Mouse (Mus musculus) lung, embryonic 14.5 days (tissue): ENCODE data around the gene Dcaf17. TPM values are rescaled to one million over a fixed set of nuclear protein-coding genes. Genes with fewer than 3 reads are reported as not detected.
A peak's percentile ranks its signal among the peaks of the same experiment; 100 is the strongest.

Experiments
- ATAC-seq: fragments of 200-750 bp; cut with Nextera tagmentation; 2 replicates; pipeline ENCODE4 v1.8.0; 2017; ENCODE audit warnings: mild to moderate bottlenecking, moderate TSS enrichment, moderate library complexity; ENCODE audit not compliant: insufficient read depth
- DNase-seq: peaks from one replicate; pipeline ENCODE4 v3.0.0-alpha.2; 2015
- H3K27ac ChIP-seq: fragments of 300-500 bp; sonication (generic); 2 replicates; pipeline ENCODE4 v1.5.1; 2014; ENCODE audit warnings: low read depth, mild to moderate bottlenecking, moderate library complexity
- H3K27me3 ChIP-seq: fragments of 300-500 bp; sonication (generic); 2 replicates; pipeline ENCODE4 v1.6.1; 2014; ENCODE audit warnings: low read length, control low read depth; ENCODE audit not compliant: insufficient read depth
- H3K36me3 ChIP-seq: fragments of 300-500 bp; sonication (generic); 2 replicates; pipeline ENCODE4 v1.6.1; 2014; ENCODE audit warnings: control low read depth; ENCODE audit not compliant: insufficient read depth
- H3K4me1 ChIP-seq: fragments of 300-500 bp; sonication (generic); 2 replicates; pipeline ENCODE4 v1.6.1; 2014; ENCODE audit warnings: antibody characterized with exemption, control low read depth; ENCODE audit not compliant: insufficient read depth
- H3K4me2 ChIP-seq: fragments of 300-500 bp; sonication (generic); 2 replicates; pipeline ENCODE4 v1.6.1; 2014; ENCODE audit warnings: mild to moderate bottlenecking
- H3K4me3 ChIP-seq: fragments of 300-500 bp; sonication (generic); 2 replicates; pipeline ENCODE4 v1.5.1; 2014; ENCODE audit warnings: low read depth, low read length
- H3K9ac ChIP-seq: fragments of 300-500 bp; sonication (generic); 2 replicates; pipeline ENCODE4 v1.6.1; 2014
- H3K9me3 ChIP-seq: fragments of 300-500 bp; sonication (generic); 2 replicates; pipeline ENCODE4 v1.6.1; 2016; ENCODE audit warnings: low read depth, low read length, control low read depth
- CTCF ChIP-seq: IDR thresholded peaks from 2 replicates; pipeline ENCODE4 v1.5.1; 2016; ENCODE audit warnings: antibody characterized with exemption, low read depth
- WGBS: fragments of 180-500 bp; shearing (Covaris S2); extraction: QIAGEN DNeasy Blood & Tissue Kit; methylation state at CpG from one replicate; pipeline ENCODE4 v1.1.7; 2014; 5-methylcytosine and 5-hydroxymethylcytosine counted together
- polyA plus RNA-seq: library from polyadenylated mRNA; unstranded; fragments of >200 nt; fragmentation: Nextera tagmentation; extraction: Ambion mirVana; gene quantifications from 2 replicates; pipeline ENCODE4 v1.2.1, GENCODE M21; 2014

Dcaf17 gene
- polyA plus RNA-seq, 1 experiment from 2014 or later = 28.6 TPM

DNA sequence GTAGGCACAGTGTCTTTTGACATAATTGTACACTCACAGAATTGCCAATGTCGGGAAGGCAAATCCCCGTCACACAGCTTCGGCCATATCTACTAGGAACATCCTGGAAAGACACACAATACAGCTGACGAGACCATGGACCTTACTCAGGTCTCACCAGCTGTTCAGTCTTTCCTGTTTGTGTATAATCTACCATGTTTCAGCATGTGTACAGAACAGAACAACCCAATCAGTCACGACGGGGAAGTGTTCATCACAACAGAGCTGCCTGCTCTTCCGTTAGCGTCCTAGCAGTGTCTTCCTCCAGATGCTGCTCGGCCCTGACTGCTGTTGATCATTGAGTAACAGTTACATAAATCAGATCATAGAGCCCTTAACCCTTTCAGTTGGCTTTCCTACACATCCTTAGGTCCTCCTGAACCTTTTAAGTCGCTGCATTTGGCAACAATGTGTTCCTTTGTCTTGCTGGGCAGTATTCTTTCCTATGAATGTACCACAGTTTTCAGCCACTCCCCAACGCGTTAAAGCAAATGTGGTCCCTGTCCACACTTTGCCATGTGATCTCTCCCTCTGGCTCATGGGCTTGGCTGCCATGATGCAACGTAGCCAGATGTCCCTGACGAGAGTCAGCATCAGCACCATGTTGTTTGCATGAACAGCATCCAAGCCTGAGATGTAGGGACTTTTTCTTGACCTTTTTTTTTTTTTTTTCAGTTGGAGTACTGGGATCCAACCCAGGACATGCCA lies 50.5 kb downstream of the Dcaf17 start:
- Histone ChIP-seq H3K27ac (no peak overlapping the region), H3K36me3 (0 out of 2 replicates have a peak, but pooled peaks cover 6% of the 10 kb centered on the region), H3K9me3 (no peaks in the 10 kb centered on the region), H3K4me2 (no peak overlapping the region), H3K9ac (no peak overlapping the region), H3K4me3 (no peak overlapping the region), H3K4me1 (no peaks in the 10 kb centered on the region), H3K27me3 (no peaks in the 10 kb centered on the region)
- 61% methylated on average over 14 of the region's 14 CpGs for WGBS
- ATAC-seq (peak; percentile 41; the same call in 1 of the 2 replicates), DNase-seq (peak; percentile 33)
- no peak for TF ChIP-seq CTCF

DNA sequence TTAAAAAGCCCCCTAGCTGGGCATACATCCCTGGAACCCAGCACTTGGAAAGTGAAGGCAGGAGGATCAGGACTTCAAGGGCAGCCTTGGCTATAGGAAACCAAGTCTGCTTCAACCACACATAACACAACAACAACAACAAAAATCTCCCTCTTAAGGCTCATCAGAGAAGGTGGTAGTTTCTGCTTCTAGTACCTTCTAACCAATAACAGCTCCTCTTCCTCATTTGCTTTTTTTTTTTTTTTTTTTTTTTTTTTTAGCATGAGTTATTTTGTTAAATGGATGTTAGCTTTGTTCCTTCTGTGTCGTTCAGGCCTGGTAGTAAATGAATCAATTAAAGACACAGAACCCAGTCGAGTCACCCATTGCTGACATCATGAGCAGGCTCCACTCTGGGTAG lies 52.1 kb downstream of the Dcaf17 start:
- Histone ChIP-seq H3K9me3 (no peaks in the 10 kb centered on the region), H3K27ac (no peak overlapping the region), H3K4me1 (no peaks in the 10 kb centered on the region), H3K9ac (no peak overlapping the region), H3K4me3 (no peak overlapping the region), H3K27me3 (no peaks in the 10 kb centered on the region), H3K36me3 (no peaks in the 10 kb centered on the region), H3K4me2 (no peak overlapping the region)
- 87% methylated on average over 2 of the region's 2 CpGs for WGBS
- DNase-seq (no peak), ATAC-seq (no peak)
- no peak for TF ChIP-seq CTCF

DNA sequence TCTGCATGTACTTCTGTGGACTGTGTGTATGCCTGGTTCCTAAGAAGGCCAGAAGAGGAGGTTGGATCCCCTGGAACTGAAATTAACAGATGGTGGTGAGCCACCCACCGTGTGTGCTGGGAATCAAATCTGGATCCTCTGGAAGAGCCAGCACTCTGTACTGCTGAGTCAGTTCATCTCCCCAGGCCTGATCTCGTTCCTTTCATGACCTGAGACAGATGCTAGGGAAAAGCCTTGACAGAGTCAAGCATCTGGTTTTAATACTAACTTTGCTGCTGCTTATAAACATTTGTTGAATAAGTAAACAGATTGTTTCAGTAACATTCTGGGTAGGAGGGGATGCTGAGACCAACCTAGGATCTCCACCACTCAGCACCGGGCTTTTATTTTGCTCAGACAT lies 53.4 kb downstream of the Dcaf17 start:
- H3K27me3 ChIP-seq = no peaks in the 10 kb centered on the region
- no peaks in the 10 kb centered on the region for H3K9me3 ChIP-seq
- DNase-seq (no peak), ATAC-seq (no peak)
- 56% methylated on average over 3 of the region's 3 CpGs for WGBS
- H3K4me3 ChIP-seq = no peak overlapping the region
- H3K4me1 ChIP-seq = no peaks in the 10 kb centered on the region
- no peak overlapping the region for H3K9ac ChIP-seq
- H3K36me3 ChIP-seq = no peaks in the 10 kb centered on the region
- no peak overlapping the region for H3K27ac ChIP-seq
- TF ChIP-seq CTCF = no peak
- H3K4me2 ChIP-seq = no peak overlapping the region

DNA sequence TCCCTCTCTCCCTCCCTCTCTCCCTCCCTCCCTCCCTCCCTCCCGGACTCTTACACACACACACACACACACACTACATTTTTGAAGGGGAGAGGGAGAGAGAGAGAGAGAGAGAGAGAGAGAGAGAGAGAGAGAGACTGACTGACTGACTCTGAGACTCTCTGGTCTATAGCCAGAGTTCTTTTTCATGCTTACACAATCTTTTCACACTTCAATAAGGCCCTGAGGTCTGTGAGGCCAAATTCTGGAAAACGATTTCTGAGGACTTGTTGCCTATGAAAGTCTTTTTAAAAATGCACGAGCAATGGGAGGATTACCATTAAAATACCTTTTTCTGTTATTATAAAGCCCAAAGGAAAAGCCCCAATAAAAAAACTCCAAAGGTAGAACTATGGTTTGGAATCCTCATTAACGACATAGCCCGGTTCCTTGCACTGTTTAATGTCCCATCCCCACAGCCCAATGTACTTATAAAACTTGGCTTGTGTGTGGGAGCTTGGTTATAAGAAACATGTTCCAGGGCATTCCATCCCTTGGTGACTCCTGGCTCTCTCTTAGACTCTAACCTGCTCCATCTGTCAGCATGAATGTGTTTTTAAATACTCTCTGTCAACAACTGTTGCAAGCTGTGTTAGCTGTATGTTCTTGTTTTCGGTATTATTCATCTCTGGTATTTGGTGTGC lies 58.5 kb downstream of the Dcaf17 start:
- Histone ChIP-seq H3K27me3 (peaks cover 7% of the 10 kb centered on the region), H3K4me1 (0 out of 2 replicates have a peak, but pooled peaks cover 1% of the 10 kb centered on the region), H3K27ac (no peak overlapping the region), H3K9me3 (0 out of 2 replicates have a peak, but pooled peaks cover 4% of the 10 kb centered on the region), H3K9ac (no peak overlapping the region), H3K4me2 (no peak overlapping the region), H3K36me3 (no peaks in the 10 kb centered on the region), H3K4me3 (no peak overlapping the region)
- no peak for TF ChIP-seq CTCF
- WGBS = 55% methylated on average over 6 of the region's 6 CpGs
- no peak for DNase-seq
- no peak for ATAC-seq

DNA sequence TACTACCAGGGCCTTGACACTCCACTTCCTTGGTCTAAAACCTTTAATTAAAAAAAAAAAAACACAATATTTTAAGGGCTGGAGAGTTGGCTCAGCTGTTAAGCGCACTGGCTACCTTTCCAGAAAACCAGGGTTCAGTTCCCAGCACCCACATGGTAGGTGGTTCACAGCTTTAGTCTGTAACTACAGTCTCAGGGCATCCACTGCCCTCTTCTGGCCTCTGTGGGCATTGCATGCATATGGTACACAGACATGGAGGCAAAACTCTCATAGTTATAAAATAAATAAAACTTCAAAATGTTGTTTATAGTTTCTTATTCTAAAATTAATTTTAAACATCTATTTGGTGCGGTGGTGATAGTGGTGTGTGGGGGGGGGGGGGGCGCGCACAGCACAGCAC lies 61.0 kb downstream of the Dcaf17 start:
- no peak for ATAC-seq
- TF ChIP-seq CTCF = peak; percentile 40; the same call in 1 of the 2 replicates

DNA sequence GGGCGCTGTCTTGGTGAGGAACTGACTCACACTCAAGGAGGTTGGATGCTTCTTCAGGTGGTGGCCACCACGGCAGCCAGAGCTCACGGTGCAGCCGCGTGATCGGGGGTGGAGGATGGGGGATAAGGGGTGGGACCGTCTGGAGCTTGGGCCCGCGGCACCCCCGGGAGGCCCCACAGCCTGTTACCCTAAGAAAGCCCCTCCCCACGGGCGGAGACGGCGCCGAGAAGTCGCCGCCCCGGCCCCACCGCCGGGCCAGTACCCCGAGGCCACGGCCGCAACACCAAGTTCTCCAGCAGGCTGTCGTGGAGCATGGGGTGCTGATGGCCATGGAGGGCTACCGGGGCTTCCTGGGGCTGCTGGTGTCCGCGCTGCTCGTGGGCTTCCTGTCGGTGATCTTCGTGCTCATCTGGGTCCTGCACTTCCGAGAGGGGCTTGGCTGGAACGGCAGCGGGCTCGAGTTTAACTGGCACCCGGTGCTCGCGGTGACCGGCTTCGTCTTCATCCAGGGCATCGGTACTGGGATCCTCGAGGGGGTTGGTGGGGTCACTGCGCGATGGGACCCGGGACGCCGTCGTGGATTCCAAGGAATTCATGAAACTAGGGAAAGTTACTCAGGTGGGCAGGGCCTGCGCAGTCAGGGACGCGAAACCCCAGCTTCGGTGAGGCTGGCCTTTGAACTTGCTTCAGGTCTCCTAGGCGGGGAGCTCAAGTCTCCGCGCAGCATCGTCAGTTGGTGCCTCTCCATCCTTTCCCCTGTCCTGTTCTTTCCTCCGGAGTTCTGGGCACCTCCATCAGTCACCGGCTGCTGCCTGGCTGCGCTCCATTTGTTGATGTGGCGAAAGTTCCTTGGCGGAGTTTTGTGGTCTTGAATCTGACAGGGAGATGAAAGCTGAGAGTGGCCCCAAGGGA lies 62.9 kb downstream of the Dcaf17 start, which contains the start of gene Cybrd1:
TSS of gene Cybrd1 (plus strand) at position 127 of the 912 bp plus-strand sequence.
- H3K9me3 ChIP-seq = 0 out of 2 replicates have a peak, but pooled peaks cover 4% of the 10 kb centered on the region
- TF ChIP-seq CTCF = no peak
- WGBS = 1% methylated on average over 60 of the region's 60 CpGs
- peak within 1 kb of the TSS; percentile 92 for H3K4me2 ChIP-seq
- H3K9ac ChIP-seq = peak within 1 kb of the TSS; percentile 60
- 0 out of 2 replicates have a peak, but pooled peaks cover 2% of the 10 kb centered on the region for H3K4me1 ChIP-seq
- no peaks in the 10 kb centered on the region for H3K36me3 ChIP-seq
- peaks cover 13% of the 10 kb centered on the region for H3K27me3 ChIP-seq
- peak within 1 kb of the TSS; percentile 52 for H3K4me3 ChIP-seq
- H3K27ac ChIP-seq = no peak within 1 kb of the TSS
- DNase-seq (peak; percentile 75), ATAC-seq (peak; percentile 56; the same call in 1 of the 2 replicates)

More for the DNA sequence above, 61.0 kb downstream of the Dcaf17 start:
- 0 out of 2 replicates have a peak, but pooled peaks cover 4% of the 10 kb centered on the region for H3K9me3 ChIP-seq
- no peak for DNase-seq
- H3K27ac ChIP-seq = no peak overlapping the region
- H3K9ac ChIP-seq = no peak overlapping the region
- WGBS = 96% methylated on average over 4 of the region's 4 CpGs
- no peaks in the 10 kb centered on the region for H3K36me3 ChIP-seq
- H3K4me3 ChIP-seq = no peak overlapping the region
- peaks cover 13% of the 10 kb centered on the region for H3K27me3 ChIP-seq
- H3K4me2 ChIP-seq = no peak overlapping the region
- H3K4me1 ChIP-seq = 0 out of 2 replicates have a peak, but pooled peaks cover 2% of the 10 kb centered on the region
